Mouse (Mus musculus): ENCODE data around the gene Abcc2.

DNA sequence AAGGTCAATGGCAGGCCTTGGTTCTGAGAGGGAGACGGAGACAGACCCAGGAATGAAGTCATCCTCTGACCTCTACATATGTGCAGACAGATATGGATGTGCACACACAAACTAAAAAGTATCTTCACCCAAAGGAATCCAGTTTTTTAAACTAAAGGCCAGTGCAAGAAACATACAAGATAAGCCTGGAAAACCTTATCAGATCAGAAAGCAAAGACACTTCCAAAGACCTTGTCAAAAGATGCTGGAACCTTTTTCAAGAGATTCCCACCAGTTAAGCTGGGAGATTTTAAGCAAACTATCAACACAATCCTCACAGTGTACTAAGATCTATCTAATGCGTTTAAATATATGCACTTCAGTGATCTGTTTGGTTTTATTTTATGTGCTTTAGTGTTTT lies 32.0 kb upstream of the Abcc2 start:
- no peak for TF ChIP-seq POLR2A (IDR thresholded peaks at IDR 0.05; ENCODE audit: borderline replicate concordance, control insufficient read depth, low read depth, low read length)
- TF ChIP-seq CTCF (IDR thresholded peaks at IDR 0.05; ENCODE audit: control insufficient read depth, insufficient read depth, low read length) = no peak

Data from bone marrow, adult 2 months (tissue).